Mouse (Mus musculus) heart, postnatal 25 days (tissue): ENCODE measurements at regions not wholly inside any gene's neighbourhood (a gene's known extent, or its start where the extent isn't known, plus 50 kb on each side); places are given as distances from the start of the nearest gene placed in this dataset.

Experiments used
- DNase-seq: peaks from one replicate; pipeline ENCODE4 v3.0.0; 2022; ENCODE audit warnings: low spot score
- intact Hi-C: fragments of 180-260 bp; cut with DNase I; formaldehyde crosslinking; loops from one replicate; pipeline ENCODE4 v1.15.1; 2025

DNA sequence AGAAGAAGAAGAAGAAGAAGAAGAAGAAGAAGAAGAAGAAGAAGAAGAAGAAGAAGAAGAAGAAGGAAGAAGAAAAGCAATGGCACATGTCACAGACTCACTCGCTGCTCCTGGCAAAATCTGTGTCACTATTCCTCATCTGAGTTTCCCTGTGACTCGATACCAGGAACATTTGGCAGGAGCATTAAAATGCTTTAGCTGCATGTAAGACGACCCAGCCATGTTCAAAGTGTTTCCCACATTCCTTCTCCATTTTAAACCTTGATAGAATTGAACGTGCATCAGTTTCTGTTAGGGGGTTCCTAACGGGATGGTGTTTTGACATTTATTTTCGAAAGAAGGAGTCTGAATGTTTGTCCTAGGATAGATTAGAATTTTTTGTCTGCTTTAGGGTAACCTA, 51.2 kb upstream of the Pja2 start:
- no peak for DNase-seq
- intact Hi-C loops: no loop called here

DNA sequence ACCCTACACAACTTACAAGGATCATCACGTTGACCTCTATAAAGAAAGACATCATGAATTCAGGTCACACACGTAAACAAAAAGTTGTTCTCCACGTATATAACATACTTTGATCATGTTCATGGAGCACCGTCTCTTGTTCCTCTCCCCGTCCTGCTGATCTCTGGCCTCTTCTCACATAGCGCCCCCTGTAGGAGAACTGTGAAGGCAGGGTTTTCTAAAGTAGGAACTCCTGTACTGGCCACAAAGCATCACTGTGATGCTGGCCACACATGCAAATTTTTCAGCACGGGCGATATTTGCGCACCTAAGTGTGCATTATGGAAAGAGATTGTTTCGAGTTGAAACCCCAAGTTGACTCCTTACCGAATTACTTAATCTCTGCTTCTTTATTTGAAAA, 51.9 kb upstream of the Pja2 start:
- intact Hi-C loops: no loop called here
- no peak for DNase-seq

DNA sequence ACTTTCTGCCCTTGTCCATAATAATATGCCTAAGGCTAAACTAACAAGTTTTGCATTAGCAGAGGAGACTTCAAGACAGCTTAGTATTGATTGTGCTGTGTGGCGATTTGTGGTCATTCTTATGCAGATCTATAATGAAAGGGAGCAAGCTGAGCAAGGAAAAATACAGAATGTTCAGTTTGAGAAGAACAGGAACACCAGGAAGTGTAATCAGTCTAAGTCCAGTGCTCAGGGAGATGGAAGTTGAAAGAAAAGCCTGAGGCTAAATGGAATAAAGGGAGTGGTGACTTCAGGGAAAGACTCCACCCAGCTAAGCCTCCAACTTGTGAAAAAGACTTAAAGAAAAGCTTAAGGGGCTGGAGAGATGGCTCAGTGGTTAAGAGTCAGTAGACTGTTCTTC, 58.6 kb upstream of the Pja2 start:
- no peak for DNase-seq
- intact Hi-C loops: no loop called here

DNA sequence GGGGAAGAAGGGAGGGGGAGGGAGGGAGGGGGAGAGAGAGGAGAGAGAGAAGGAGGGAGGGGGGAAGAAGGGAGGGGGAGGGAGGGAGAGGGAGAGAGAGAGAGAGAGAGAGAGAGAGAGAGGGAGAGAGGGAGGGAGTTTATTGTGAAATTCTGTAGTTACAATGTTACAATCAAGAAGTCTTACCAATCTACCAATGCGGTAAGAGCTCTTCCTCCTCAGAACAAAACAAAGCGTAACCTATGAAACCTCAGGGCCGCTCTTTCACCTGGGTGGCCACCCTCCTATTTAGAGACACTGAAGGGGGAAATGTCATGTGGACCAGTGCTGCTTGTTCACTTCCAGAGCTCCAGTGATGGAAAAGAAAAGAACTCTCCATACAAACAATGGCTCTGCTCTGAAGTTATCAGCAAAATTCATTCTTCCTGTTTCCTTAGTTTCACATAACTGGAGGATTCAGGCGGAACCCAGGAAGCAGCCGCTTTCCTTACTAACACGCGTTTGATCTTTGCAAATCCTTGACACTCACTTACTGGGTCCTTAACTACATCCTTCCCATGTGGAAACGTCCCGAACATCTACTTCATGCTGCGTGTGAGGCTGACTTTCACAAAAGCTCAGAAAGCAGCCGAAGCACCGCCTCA, 65.7 kb upstream of the Pja2 start:
- intact Hi-C loops: no loop called here
- DNase-seq: no peak

DNA sequence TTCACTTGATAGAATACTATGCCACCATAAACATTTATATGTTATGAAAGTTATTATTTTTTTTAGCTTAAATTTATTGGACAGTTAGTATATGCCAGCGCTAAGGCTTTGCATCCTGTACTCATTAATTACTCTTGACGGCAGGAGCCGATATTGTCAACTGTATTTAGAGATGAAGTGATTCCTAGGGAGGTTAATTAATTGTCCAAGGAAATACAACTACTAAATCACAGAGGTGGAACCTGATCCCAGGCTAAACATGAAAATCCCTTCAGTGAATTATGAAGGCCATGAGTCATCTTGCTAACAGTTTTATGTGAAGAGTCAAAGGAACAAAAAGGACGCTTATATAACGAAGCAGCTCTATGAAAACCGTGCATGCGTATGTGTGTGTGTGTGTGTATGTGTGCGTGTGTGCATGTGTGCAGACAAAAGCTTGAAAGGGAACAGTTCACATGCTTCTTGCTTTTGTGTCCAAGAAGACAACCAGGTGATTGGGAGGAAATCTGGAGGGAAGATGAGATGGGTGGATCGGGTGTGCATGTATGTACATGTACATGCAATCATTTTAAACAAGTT, 66.5 kb upstream of the Pja2 start:
- no peak for DNase-seq
- intact Hi-C loops: no loop called here

DNA sequence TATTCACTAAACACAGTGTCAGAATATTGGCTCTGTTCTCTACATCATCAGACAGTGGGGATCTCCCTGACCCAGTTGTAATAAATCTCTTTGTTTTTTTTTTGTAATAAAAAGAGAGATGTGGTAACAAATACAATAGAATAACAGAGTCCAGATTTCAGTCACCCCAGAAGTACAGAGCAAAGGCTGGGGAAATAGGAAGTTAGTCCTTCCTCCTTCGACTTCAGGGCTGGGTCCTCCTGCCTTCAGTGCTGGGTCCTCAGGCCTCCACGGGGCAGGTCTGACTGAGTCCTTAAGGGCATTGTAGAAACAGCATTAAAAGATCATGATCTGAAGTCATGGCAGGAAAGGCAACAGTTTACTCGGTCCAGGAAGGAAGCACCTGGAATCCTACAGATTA, 67.0 kb upstream of the Pja2 start:
- intact Hi-C loops: no loop called here
- no peak for DNase-seq

DNA sequence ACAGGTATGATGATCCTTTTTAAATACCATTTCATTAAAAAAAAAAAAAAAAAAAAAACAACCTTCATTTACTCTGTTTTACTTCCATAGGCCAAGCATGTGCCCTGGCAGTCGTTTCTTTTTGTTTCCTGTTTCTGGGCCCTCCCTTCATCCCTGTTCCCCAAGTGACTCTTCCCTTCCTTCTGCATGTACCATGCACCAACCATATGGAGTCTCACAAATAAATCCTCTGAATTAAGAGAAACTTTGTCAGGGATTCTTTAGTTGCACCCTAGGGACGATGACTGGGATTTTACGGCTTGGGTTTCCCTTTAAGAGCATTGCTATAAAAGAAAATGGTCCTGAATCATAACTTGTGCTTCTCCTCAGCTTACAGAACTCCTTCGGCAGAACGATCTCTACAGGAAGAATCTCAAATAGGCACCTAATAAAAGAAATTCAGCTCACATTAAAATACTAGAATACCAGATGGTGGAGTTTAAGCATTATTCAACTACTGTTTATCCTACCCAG, 75.1 kb upstream of the Pja2 start:
- intact Hi-C loops: no loop called here

DNA sequence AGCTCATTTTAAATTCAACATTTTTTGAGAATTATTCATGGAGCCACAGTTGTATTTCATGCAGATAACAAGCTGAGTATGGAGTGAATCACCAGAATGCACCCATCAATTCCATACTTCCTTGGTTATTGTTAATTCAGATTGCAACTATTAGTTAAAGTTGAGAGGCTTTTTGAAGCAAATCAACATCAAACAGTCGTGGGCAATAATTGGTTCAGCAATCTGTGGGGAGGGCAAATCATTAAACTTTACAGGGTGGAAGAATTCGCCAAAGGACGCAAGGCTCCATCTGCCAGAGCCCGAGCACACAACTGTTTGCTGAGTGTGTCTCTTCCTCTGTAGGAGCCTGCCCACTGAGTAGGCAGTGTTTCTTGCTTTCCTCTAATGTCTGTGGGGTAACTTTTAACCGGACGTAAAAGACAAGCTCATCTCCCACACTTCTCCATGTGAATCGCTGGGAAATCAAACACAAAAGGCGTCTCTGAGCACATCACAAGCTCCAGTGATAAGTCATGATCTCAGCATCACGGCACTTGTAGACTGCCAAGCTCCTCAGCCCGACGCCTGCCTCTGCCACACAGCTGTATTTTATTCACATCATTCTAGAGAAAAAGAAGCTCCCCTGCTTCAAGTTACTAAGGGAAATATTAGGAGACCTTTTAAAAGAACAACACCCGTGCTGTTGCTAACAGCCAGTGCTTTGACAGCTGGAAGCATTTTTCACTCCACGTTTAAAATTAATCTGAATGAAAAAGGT, 75.7 kb upstream of the Pja2 start:
- intact Hi-C loops: no loop called here
- DNase-seq: no peak

More for the DNA sequence above, 75.1 kb upstream of the Pja2 start:
- no peak for DNase-seq

DNA sequence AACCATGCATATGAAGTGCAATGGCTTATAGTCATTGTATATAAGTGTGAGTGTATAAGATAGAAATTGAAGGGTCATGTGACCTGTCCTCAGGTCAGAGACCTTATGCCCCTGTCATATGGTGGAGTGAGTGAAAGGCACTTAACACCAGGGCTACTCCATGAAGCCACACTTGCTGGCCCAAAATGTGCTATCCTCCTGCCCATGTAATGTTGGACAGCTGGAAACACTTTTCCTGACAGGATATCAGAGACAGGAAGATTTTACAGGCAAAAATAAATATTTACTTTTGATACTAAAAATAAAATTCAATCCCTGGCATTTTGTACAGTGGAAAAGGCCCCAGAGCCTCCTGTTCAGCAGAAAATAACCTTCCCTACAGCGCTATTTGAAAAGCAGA, 94.1 kb upstream of the Pja2 start:
- no peak for DNase-seq
- intact Hi-C loops: no loop called here

DNA sequence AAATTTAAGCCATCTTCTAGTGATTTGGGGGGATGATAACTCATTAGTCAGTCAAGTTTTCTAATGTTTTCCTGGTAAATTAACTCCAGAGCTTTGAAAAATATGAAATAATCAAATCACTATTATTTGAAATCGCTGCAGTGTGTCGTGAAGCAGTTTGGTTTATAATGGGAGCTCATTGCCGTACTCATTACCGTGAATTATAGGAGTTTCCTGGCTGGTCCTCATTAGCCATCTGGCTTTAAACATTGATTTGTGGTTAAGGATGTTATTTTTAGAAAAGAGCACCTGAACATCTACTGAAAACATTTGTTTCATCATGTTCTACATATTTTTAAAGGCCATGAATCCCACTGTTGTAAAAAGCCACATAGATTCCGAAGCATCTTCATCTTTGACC, 94.8 kb upstream of the Pja2 start:
- no peak for DNase-seq
- intact Hi-C loops: no loop called here

DNA sequence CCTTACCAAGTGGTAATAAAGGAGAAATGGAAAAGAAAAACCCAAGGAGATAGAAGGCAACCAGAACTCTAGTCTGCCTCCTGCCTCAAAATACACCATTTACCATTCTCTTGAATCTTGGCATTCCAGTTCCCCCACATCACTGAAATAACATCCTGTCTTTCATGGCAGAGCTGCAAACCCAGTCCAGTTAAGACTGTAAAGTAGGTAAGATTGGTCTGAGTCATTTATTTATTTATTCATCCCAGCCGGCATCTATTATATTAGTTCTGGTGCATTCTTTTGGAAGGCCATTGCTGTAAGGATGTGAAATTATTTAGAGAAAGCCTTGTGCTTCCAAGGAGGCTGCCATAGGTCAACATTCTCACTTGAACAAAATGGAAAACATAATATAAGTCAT, 107.9 kb upstream of the Pja2 start:
- intact Hi-C loops: no loop called here
- DNase-seq: no peak

DNA sequence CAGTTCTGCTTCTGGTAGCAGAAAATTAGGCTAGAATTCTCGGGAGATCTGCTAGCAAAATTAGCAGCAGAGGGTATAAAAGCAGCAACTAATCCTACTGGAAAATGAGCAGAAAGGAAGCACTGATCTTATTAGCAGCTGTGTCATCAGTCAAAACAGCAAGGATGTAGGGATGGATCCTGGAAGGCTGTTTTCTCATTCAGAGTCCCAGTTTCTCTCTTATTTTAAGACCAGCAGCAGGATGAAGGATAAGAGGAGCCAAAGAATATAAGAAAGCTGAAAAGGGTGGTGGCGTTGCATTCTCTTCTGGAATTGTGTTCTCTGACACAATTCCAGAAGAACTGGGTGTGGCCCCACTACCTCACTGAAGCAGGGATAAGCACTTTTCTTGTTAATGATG, 123.0 kb upstream of the Pja2 start:
- DNase-seq: no peak
- intact Hi-C loops: no loop called here

DNA sequence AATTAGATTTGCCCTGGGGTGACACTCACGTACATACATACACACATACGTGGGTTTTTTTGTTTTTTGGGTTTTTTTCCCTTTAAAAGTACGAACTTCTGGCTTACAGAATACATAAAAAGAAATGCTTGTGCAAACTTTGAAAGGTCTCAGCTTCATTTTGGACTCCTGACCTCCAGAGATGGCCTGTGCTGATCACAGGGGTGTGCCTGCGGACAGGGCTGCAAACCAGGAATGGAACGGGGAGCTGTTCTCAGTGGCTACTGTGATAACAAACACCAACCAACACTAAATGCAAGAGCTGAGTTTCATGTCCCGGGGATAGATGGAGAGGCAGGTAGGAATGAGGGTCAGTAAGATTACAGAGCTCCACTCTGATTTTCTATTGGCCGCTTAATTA, 134.3 kb upstream of the Man2a1 start:
- intact Hi-C loops: no loop called here
- DNase-seq: no peak

DNA sequence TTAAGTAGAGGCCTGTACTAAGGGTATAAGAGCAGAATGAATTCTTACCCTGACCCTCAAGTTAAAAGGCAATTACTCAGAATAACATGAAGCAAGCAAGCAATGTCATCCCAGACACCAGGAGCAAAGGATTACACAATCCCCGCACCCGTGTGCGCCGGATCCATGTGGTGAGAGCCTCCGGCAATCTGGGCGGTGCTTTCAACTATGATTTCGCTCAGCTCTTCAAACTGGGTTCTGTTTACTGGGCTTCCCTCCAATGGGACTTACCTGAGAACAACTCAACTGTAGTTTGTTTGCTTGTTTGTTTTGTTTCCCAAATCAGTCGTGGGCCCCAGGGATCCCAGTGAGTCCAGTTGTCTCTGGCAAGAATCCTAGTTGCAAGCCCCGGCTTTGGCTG, 133.8 kb upstream of the Man2a1 start:
- intact Hi-C loops: no loop called here
- DNase-seq: no peak

DNA sequence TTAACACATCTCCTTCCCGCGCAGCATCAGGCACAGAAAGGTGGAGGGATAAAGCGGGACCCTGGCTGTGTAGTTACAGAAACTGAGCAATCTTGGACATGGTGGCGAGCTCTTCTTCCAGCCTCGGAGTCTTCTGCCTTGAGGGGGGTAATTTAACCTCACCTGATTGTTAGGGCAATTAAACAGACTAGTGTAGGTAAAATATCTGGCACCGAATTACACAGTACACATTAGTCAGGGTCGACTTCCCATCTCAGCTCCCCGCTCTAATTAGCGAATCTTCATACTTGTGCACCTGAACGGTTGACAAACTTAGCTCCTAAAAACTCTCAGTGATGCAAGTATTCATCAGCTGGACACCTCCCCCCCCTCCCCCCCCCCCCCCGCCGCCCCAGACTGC, 133.2 kb upstream of the Man2a1 start:
- no peak for DNase-seq
- intact Hi-C loops: no loop called here

DNA sequence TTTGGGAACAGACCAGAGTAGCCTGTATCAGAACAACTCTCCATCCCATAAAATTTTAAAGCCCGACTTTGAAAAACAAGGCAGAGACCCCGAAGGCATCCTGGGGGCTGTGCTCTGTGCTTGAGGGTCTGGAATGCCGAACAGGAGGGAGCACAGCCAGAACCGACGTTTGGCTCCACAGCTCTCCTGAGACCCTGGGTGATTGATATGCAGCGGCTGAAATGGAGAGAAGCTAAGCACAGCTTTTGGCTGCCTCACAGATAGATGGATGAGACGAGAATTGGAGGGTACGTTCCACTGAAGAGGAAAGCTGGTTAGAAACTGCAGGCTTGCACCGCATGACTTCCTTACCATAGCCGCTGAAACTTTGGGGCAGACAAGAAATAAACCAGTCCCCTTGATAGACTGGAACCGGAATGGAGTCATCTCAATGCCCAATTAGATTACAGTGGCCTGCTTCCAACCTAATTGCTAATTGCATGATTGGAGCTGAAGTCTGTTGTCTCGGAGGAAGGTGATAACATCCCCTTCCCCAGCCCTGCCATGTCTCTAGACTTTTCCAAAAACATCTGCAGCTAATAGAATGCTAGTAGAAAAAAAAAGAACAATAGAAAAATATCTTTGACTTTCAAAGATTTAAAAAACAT, 130.7 kb upstream of the Man2a1 start:
- intact Hi-C loops: no loop called here
- no peak for DNase-seq

DNA sequence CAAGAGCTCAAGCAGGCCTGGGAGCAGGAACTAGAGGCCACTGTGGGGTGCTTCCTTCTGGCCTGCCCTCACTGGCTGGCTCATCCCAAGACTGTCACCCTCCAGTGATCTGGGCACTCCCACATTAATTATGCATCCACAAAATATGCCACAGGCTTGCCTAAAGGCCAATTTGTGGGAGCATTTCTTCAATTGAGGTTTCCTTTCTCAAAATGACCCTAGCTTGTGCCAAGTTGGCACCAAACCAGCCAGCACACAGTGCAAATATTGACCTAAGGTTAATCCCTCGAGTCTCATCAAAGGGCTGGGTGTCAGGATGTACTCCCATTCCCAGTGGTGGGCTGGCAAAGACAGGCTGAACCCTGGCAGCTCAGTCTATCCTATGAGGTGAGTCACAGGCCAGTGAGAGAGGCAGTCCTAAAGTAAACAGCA, 119.9 kb upstream of the Man2a1 start:
- intact Hi-C loops: no loop called here
- DNase-seq: no peak

DNA sequence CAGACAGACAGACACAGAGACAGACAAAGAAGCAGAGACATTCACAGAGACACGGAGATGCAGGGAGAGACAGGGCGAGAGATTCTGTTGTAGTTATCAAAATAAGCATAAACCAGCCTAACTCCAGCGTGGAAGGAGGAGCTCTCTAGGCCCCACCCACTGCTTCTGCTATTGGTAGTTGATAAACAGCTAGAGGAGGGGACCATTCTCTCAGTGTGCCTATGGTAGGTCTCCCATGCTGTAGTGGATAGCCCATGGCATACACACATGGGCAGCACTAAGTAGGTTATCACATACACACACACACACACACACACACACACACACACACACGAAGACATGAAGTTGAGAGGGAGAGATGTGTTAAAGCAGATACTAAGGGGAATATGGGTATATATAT, 115.7 kb upstream of the Man2a1 start:
- no peak for DNase-seq
- intact Hi-C loops: no loop called here

DNA sequence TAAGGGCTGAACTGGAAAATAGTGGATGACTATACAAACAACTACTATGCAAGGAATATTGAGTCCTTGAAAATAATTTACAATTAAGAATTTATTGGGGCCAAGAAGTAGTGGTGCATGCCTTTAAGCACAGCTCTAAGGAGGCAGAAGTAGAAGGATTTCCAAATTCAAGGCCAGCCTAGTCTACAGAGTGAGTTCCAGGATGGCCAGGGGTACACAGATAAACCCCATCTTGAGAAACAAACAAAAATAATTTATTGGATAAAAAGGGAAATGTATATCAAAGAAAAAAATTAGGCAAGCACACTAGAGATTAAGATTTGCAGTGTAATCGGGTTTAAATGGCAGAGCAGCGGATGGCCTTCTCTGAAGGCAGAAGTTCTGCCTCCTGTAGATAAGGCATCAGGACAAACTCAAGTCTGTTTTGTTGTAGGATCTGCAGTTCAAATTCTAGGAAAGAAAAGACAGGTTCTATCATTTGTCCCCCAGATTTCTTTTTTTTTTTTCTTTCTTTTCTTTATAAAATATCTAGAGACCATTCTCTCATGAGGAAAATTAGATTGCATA, 110.7 kb upstream of the Man2a1 start:
- intact Hi-C loops: no loop called here
- no peak for DNase-seq

DNA sequence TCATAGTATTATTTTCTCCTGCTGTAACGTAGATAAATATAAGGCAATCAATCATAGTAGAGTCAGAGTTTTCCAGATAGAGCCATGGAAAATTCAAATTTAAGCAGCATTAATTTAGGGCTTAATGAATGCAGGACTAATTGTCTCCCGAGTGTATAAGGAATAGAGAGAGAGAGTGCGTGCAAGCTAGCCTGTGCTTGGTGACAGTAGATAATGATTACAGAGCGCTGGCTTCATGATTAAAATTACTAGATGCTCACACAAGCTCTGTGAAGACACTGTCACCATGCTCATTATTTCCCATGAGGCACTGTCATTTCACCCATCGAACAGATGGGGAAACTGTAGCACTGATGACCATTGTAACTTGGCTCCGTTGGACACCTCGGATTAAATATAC, 109.9 kb upstream of the Man2a1 start:
- intact Hi-C loops: no loop called here

DNA sequence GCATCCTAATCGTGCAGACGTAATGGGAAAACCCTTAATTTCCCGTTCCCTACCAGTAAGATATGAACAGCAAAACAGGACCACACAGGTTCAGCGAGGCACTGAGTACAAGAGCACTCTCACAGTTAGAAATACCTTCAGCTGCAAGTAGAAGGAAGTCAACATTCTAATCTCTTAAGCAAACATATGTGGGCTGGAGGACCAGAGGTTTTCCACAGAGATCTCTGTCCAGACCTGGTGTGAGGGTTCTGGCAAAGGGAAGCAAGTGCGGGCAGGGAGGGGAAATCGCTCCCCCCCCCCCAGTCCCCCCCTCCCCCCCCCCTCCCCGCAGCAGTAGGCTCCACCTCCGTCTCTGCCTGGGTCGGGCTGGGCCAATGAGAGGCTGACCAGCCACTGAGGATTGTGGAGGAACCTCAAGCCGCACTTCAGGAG, 108.6 kb upstream of the Man2a1 start:
- intact Hi-C loops: no loop called here
- DNase-seq: no peak

More for the DNA sequence above, 109.9 kb upstream of the Man2a1 start:
- DNase-seq: no peak
